Mouse (Mus musculus) olfactory bulb, adult 2 months (tissue): Measurements from ENCODE around the gene Pelp1.

ENCODE experiments used
- CTCF ChIP-seq: fragments of 200-500 bp; IDR thresholded peaks from 2 replicates; pipeline ENCODE4 v1.5.1; 2012; ENCODE audit warnings: low read depth, mild to moderate bottlenecking, low read length, moderate library complexity; ENCODE audit not compliant: insufficient read depth
- POLR2A ChIP-seq: fragments of 200-500 bp; IDR thresholded peaks from 2 replicates; pipeline ENCODE4 v1.6.1; 2012; ENCODE audit warnings: mild to moderate bottlenecking, low read depth, low read length, moderate library complexity; ENCODE audit not compliant: insufficient read depth

- no peak for TF ChIP-seq CTCF
- no peak for TF ChIP-seq POLR2A
These were observed 8.4 kb upstream of the Pelp1 start for GRCm38 (mm10) chr11:70418199-70418598.
